Mouse (Mus musculus) E14TG2a.4 (cell line): ENCODE measurements around the gene Aste1.

ENCODE experiments used
- H3K27me3 ChIP-seq: 2 replicates; pipeline ENCODE4 v1.6.1; 2014; ENCODE audit warnings: low read length, control low read depth; ENCODE audit not compliant: insufficient read depth
- H3K36me3 ChIP-seq: 2 replicates; pipeline ENCODE4 v1.6.1; 2014; ENCODE audit warnings: low read length, control low read depth; ENCODE audit not compliant: insufficient read depth
- H3K4me1 ChIP-seq: replicated peaks from 2 replicates; pipeline ENCODE4 v1.6.1; 2014; ENCODE audit warnings: low read depth, low read length, control low read depth
- H3K4me3 ChIP-seq: replicated peaks from 2 replicates; pipeline ENCODE4 v1.5.1; 2014; ENCODE audit warnings: mild to moderate bottlenecking, low read length
- H3K9me3 ChIP-seq: 2 replicates; pipeline ENCODE4 v1.6.1; 2014; ENCODE audit warnings: low read length, control low read depth
- CTCF ChIP-seq: conservative IDR thresholded peaks from 2 replicates; pipeline ENCODE4 v1.5.1; 2014; ENCODE audit warnings: low read length
- NANOG ChIP-seq: IDR thresholded peaks from 2 replicates; pipeline ENCODE4 v1.6.1; 2014; ENCODE audit warnings: borderline replicate concordance, low read length, mixed read lengths
- POU5F1 ChIP-seq: IDR thresholded peaks from 2 replicates; pipeline ENCODE4 v1.6.1; 2014; ENCODE audit warnings: low read length, borderline replicate concordance

Gene Aste1

GRCm38 (mm10) chr9:105395218-105395627, at the start of gene Aste1, which contains the start of gene Nek11:
Gene Aste1 (plus strand): TSS chr9:105395392.
Gene Nek11 (minus strand): TSS chr9:105395524.
- H3K4me3 ChIP-seq: peak within 1 kb of the TSS; percentile 85
- no peaks in the 10 kb centered on the region for H3K9me3 ChIP-seq
- peaks cover 38% of the 10 kb centered on the region for H3K36me3 ChIP-seq
- TF ChIP-seq POU5F1 (no peak), CTCF (no peak), NANOG (no peak)
- H3K27me3 ChIP-seq: no peaks in the 10 kb centered on the region
- H3K4me1 ChIP-seq: peaks cover 37% of the 10 kb centered on the region

GRCm38 (mm10) chr9:105348242-105349031, 46.8 kb upstream of the Aste1 start:
- peaks cover 6% of the 10 kb centered on the region; the same call in 1 of the 2 replicates for H3K9me3 ChIP-seq
- no peak overlapping the region for H3K4me3 ChIP-seq
- no peaks in the 10 kb centered on the region for H3K27me3 ChIP-seq
- TF ChIP-seq POU5F1 (no peak), NANOG (no peak), CTCF (no peak)
- no peaks in the 10 kb centered on the region for H3K4me1 ChIP-seq
- no peaks in the 10 kb centered on the region for H3K36me3 ChIP-seq

GRCm38 (mm10) chr9:105349034-105349433, 46.2 kb upstream of the Aste1 start:
- Histone ChIP-seq H3K36me3 (no peaks in the 10 kb centered on the region), H3K9me3 (0 out of 2 replicates have a peak, but pooled peaks cover under 1% of the 10 kb centered on the region), H3K4me3 (no peak overlapping the region), H3K4me1 (no peaks in the 10 kb centered on the region), H3K27me3 (no peaks in the 10 kb centered on the region)
- TF ChIP-seq CTCF (no peak), POU5F1 (no peak), NANOG (no peak)

GRCm38 (mm10) chr9:105362181-105362580, 33.0 kb upstream of the Aste1 start:
- Histone ChIP-seq H3K36me3 (no peaks in the 10 kb centered on the region), H3K27me3 (no peaks in the 10 kb centered on the region), H3K9me3 (no peaks in the 10 kb centered on the region), H3K4me3 (no peak overlapping the region), H3K4me1 (no peaks in the 10 kb centered on the region)
- TF ChIP-seq POU5F1: no peak
- TF ChIP-seq CTCF: no peak
- no peak for TF ChIP-seq NANOG

- TF ChIP-seq POU5F1: no peak
- no peak for TF ChIP-seq NANOG
- TF ChIP-seq CTCF: no peak
- H3K27me3 ChIP-seq: no peaks in the 10 kb centered on the region
- H3K36me3 ChIP-seq: no peaks in the 10 kb centered on the region
- H3K4me3 ChIP-seq: no peak overlapping the region
- H3K4me1 ChIP-seq: no peaks in the 10 kb centered on the region
- no peaks in the 10 kb centered on the region for H3K9me3 ChIP-seq
These were observed 31.5 kb upstream of the Aste1 start for GRCm38 (mm10) chr9:105363520-105364231.

- Histone ChIP-seq H3K4me3 (no peak overlapping the region), H3K9me3 (peaks cover 6% of the 10 kb centered on the region), H3K36me3 (no peaks in the 10 kb centered on the region), H3K27me3 (no peaks in the 10 kb centered on the region), H3K4me1 (no peaks in the 10 kb centered on the region)
- TF ChIP-seq NANOG: no peak
These were observed 29.0 kb upstream of the Aste1 start for GRCm38 (mm10) chr9:105366199-105366598.

GRCm38 (mm10) chr9:105368605-105369004, 26.6 kb upstream of the Aste1 start:
- Histone ChIP-seq H3K27me3 (no peaks in the 10 kb centered on the region), H3K4me3 (no peak overlapping the region), H3K36me3 (no peaks in the 10 kb centered on the region), H3K9me3 (peaks cover 6% of the 10 kb centered on the region), H3K4me1 (no peaks in the 10 kb centered on the region)
- TF ChIP-seq POU5F1 (no peak), CTCF (no peak), NANOG (no peak)

- H3K4me3 ChIP-seq: no peak overlapping the region
- no peaks in the 10 kb centered on the region for H3K4me1 ChIP-seq
- no peaks in the 10 kb centered on the region for H3K36me3 ChIP-seq
- peaks cover 26% of the 10 kb centered on the region for H3K9me3 ChIP-seq
- TF ChIP-seq POU5F1: no peak
- TF ChIP-seq CTCF: no peak
- TF ChIP-seq NANOG: no peak
- no peaks in the 10 kb centered on the region for H3K27me3 ChIP-seq
These were observed 20.8 kb upstream of the Aste1 start for GRCm38 (mm10) chr9:105374361-105374760.

- H3K27me3 ChIP-seq: no peaks in the 10 kb centered on the region
- no peak overlapping the region for H3K4me3 ChIP-seq
- H3K36me3 ChIP-seq: no peaks in the 10 kb centered on the region
- H3K9me3 ChIP-seq: peaks cover 40% of the 10 kb centered on the region
- no peaks in the 10 kb centered on the region for H3K4me1 ChIP-seq
- TF ChIP-seq CTCF: no peak
- TF ChIP-seq POU5F1: no peak
- no peak for TF ChIP-seq NANOG
These were observed 18.8 kb upstream of the Aste1 start for GRCm38 (mm10) chr9:105376411-105376810.
